Mouse (Mus musculus) left cerebral cortex, adult 11 months (tissue): Measurements from ENCODE around the gene Sptbn4.
A peak's percentile ranks its signal among the peaks of the same experiment; 100 is the strongest.
"Not testable (repeated sequence)": the region's sequence is repeated elsewhere in the genome, so short reads cannot be mapped to it uniquely, and the experiment has no call there.

Experiments used
- DNase-seq: peaks from one replicate; pipeline ENCODE4 v3.0.0; 2022; ENCODE audit warnings: low spot score

Sptbn4 gene

DNA sequence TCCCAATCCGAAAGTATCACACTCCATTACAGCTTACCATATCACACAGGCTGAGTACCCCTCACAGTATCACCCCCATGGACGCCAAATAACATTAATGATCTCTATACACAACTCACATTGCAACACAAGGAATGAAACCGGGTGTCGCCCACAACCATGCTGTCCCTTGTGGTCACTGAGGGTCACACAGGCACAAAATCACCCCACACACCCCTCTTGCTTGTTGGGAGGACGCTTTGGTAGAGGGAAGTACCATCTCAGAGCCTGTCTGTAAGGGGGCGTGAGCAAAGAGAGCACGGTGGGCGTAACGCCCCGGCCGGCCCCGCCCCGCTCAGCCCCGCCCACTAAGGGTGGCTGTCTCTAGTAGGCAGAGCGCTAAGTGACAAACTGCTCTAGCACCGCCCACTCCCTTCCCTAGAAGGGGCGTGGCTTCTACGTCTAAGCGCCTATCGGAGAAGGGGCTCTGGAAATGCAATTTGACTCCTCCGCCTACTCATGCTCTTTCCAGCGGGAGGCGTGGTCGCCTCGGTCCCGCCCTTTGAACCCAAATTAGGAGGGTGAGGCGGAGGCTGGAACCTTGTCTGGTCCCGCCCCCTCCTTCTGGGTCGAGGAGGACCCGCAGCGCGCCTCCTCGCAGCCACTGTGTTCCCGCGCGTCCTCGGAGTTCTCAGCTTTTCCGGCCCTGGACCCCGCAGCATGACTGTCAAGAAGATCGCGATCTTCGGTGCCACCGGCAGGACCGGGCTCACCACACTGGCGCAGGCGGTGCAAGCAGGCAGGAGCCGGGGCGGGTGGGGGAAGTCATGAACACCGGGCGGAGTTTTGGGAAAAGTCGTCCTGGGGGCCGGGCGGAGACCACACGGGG, at the start of gene Sptbn4, which contains the start of gene Blvrb:
TSS of gene Sptbn4 (minus strand) at position 268 of the 868 bp plus-strand sequence.
TSS of gene Blvrb (plus strand) at position 560 of the 868 bp plus-strand sequence.
- DNase-seq = peak; percentile 99

DNA sequence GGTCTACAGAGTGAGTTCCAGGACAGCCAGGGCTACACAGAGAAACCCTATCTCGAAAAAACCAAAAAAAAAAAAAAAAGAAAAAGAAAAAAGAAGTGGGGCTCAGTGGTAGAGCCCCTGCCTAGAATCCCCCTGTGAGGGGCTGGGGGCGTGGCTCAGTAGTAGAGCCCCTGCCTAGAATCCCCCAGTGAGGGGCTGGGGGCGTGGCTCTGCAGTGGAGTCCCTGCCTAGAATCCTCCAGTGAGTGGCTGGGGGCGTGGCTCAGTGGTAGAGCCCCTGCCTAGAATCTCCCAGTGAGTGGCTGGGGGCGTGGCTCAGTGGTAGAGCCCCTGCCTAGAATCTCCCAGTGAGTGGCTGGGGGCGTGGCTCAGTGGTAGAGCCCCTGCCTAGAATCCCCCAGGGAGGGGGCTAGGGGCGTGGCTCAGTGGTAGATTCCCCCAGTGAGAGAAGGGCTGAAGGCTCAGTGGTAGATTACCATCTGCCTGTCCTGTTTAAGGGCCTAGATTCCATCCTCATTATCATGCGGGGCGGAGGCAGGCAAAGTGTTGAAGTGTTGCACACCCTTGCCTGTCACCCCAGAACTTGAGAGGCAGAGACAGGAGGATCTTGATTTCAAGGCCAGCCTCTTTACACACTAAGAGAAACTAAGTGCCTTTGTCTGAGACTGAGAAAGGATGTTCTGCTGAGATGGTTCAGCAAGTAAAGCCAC, 47.3 kb upstream of the Sptbn4 start:
- DNase-seq = not testable (repeated sequence)

DNA sequence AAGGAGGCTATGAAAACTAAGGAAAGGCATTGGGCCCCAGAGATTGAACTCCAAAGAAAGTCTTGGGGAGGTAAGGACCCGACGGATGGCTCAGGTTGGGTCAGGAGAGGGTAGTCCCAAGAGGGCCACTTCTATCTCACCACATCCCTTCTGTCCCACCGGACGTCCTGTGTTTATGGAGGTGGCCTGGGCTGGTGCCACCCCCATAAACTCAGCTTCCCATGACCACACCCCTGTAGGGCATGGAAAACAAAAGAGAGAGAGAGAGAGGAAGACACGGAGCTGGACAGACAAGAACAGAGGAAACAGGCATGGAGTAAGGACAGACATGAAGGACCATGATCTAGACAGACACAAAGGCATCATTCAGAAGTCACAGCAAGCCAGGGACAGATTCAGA, 46.0 kb upstream of the Sptbn4 start:
- DNase-seq = no peak

DNA sequence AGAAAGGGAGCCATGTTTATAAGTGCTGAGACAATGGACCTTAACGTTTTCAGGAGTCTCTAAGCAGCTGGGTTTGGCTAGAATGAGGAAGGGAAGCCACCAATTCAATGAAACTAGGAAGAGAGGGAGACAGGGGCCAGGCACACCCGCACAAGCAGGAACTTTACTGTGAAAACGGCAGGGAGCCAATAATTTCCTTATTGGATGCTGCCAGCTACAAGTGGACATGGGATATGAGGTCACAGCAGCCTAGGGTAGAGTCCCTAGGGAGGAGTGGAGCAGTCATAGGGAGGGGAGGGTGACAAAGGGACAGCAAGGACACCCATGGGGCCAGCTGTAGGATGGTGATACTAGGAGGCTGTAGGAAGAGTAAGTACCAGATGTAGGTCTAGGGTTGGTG, 45.5 kb upstream of the Sptbn4 start:
- no peak for DNase-seq

DNA sequence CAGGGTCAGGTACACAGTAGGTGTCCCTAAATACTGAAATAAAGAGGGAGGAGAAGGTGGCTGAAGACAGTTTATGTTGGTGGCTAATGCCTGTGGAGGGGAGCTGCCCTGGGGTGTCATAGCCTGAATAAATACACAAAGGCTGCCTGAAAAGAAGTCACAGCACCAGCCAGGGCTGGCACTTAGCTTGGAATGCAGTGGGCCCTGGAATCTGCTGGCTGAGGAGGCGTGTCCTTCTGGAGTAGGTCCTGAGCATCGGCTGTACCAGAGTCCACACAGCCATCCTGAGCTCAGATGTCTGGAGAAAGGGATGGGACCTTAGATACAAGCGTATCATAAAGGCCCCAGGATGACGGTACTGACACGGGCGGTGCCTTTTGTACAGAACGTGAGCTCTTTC, 44.4 kb upstream of the Sptbn4 start:
- DNase-seq = no peak

DNA sequence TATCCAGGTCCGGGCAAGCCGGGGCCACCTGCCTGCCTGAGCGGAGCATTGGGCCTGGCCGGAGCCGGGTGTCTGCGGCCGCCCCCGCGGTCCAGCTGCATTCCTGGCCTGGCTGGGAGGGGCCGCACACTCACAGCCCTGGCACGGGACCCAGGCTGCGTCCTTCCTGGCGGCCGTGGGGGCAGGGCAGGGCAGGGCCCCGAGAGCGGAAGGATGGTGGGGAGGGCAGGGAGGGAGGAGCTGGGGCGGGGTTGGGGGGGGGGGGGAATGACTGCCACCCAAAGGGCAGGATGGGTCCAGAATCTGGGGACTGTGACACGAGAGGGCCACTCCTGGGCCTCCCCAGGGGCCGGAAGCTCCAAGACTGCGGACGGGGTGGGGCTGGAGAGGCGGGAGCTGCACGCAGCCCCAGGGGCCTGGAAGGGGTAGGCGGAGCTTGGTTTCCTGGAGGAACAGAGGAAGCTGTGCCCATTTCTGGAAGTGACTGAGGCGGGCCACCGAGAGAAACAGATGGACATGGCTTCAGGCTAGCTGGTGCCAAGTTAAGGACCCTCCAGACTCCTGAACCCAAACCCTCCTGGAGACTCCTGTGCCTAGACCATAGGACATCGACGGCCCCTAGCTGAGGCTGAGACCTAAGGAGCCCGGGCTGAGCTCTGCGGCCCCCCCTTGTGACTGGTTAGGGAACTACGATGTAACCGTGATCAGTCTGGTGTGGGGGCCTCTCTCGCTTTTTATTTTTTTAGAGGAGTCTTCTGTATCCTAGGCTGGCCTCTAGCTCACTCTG, 43.2 kb upstream of the Sptbn4 start:
- peak; percentile 78 for DNase-seq

DNA sequence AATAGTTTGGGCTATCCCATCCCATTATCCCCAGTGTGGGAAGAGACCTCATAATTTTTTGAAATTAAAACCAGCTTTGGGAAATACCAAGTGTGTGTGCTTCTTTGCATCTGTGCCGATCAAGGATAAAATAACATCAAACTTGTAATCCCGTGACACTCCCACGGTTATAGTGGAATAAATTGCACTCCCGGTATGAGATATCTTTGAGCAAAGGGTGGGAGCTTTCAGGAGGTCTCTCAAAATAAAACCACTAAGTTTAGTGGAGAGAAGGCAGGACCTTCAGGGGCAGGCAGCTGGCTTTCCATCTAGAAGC, 42.7 kb upstream of the Sptbn4 start:
- DNase-seq = no peak

DNA sequence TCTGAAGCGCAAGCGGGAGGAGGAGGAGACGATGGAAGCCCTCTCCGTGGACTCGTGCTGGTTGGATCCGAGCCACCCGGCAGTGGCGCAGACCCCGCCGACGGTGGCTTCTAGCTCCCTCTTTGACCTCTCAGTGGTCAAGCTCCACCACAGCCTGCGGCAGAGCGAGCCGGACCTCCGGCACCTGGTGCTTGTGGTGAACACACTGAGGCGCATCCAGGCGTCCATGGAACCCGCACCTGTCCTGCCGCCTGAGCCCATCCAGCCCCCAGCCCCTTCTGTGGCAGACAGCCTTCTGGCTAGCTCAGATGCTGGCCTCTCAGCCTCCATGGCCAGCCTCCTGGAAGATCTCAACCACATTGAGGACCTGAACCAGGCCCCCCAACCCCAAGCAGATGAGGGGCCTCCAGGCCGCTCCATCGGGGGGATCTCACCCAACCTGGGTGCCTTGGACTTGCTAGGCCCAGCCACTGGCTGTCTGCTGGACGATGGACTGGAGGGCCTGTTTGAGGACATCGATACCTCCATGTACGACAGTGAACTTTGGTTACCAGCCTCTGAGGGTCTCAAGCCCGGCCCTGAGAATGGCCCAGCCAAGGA, 41.9 kb upstream of the Sptbn4 start:
- no peak for DNase-seq

DNA sequence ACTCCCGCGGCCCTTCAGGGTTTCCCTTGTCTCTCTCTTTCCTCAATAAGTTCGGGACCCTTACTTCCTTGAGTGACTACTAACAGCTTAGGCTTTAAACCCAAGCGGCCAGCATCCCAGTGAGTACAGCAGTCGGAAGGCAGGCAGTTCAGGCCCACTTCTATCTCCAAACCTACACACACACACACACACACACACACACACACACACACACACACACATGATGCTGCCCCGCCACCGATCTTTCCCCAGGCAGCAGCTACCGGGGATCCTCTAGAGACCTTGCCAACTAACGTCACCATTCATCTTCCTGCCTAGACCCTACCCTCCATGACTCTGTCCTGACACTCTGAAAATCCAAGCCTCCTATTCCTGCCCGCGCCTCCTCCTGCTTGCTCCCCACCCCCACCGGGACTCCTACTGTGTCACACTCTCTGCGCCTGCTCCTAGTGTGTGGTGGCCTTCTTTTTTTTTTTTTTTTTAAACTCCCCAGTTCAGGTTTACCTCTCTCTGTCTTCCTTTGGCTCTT, 40.3 kb upstream of the Sptbn4 start:
- no peak for DNase-seq

DNA sequence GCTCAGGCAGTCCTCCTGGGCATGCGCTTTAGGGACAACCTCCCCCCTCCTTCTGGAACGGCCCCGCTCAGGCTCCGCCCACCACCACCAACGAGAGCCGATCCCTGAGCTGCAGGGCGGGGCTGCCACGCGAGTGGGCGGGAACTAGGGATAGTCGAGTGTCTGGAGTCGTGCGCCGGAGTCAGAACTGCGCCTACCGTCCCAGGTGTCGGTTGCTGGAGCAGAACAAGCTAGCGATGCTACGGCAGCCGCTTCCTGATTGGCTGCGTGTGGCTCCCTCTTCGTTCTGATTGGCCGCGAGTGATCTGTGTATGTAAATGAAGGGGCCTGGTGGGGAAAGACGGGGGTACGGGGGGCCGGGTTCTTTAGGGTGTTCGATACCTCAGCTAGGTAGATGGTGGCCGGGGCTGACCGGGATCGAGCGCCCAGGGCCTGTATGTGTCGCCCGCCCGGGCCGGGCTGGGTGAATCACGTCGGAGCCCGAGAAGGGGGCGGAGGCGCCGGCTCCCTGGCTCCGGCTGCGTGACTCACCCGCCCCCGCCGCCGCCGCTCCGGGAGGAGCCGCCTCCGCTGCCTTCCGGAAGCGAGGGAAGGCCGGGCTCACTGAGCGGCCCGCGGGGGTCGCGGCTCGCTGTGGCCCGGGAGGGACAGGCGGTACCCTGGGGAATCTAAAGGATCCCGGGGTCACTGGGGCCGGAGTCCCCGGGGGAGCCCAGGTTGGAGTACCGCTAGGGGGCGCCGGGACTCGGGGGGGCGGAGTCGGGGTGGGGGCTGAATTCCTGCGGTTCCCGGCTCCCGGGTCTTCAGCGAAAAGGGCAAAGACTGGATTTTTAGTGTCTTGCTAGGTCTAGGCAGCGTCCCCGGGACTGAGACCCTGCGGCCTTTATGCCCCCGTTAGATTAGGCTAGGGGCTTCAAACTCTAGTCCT, 39.5 kb upstream of the Sptbn4 start, which contains the start of gene Sertad1:
TSS of gene Sertad1 (plus strand) at position 141 of the 928 bp plus-strand sequence.
- DNase-seq = peak; percentile 99

DNA sequence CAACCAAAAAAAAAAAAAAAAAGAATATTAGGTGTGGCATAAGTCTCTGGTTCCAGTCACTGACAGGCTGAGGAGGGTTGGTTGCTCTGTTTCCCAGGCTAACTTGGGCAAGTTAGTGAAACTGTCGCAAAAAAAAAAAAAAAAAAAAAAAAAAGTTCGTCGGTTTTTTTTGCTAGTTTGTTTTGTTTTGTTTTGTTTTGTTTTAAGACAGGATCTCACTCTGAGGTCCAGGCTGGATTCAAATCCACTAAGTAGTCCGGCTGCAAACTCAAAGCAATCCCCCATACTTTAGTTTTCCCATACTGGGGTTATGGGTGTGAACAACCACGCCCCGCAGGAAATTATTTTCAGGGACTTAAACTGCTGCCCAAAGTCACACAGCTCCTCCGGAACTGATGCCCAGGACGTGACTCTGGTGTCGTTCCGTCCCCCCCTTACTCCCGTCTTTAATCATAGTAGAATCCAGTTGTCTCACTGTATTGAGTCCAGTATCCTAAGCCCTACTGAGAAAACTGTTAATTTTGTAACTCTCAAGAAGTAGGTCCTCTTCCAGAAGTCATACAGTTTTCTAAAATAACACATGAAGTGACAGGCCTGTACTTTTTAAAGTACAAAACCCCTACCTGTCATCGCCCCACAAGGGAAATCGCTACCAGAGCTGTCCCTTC, 38.8 kb upstream of the Sptbn4 start:
- DNase-seq = no peak

DNA sequence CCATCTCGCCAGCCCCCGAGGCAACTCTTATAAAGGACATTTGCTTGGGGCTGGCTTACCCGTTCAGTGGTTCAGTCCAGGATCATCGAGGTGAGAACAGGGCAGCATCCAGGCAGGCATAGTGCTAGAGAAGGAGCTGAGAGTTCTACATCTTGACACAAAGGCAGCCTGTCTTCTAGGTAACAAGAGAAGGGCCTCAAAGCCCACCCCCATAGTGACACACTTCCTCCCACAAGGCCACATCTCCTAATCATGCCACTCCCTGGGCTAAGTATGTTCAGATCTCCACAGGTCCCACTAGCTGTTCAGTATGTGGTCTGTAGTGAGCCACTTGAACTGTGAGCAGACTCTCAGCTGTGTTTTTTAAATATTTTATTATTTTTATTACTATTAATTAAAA, 36.4 kb upstream of the Sptbn4 start:
- no peak for DNase-seq

DNA sequence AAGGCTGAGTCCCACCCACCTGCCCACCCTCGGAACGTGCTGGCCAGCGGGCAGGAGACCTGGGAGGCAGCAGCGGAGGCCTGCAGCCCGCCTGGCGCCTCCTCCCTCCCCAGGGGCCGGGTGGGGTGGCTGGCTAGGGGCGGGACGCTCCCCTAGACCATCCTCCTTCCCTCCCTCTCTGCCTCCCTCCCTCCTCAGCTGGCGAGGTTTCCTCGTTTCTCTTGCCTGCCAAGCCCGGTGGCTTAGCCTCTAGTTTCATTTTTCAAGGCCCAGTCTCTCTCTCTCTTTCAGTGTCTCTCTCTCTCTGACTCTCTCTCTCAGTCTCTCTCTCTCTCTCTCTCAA, 34.1 kb upstream of the Sptbn4 start:
- DNase-seq = no peak

DNA sequence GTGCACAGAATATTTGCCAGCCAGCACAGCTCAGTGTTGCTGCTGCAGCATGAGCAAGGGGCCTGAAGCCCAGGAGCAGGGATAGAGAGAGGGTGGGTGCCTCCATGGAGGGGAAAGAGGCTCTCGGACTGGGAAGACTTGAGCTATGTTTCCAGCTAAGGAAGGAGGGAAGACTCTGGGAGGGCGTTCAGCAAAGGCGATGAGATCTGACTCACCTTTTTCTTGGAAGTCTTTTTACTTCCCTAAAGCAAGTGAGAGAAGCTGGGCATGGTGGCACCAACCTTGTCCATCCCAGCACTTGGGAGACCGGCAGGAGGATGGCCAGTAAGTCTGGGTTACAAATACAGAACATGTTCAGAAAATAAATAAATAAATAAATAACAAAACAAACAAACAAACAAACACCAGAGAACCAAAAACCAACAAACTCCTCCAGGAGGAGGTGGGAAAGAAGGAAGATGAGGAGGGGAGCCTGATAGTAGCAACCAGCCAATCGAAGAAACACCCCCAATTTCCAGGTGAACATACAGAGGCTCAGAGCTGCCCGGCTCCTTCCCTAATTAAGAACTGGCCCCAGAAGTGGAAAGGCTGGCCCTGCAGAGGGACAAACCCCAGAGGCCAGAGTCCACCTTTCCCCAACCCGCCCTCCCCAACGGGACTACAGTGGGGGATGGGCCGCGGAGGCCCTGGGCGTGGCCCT, 33.6 kb upstream of the Sptbn4 start:
- DNase-seq = no peak

DNA sequence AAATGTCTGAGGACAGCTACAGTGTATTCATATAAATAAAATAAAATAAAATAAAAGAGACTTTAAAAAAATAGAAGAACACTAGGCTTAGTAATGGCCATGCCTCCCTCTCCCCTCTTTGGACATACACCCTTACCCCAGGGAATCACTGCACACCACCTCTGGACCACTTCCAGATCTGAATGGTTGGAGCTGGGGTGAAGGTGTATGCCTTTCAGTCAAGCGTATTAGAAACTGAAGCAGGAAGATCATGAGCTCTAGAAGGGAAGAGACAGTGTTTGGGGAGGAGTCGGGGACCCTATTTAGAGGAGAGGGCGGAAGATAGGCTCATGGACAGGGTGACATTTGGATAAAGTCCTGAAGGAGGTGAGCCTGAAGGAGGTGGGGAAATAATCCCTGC, 33.0 kb upstream of the Sptbn4 start:
- no peak for DNase-seq

DNA sequence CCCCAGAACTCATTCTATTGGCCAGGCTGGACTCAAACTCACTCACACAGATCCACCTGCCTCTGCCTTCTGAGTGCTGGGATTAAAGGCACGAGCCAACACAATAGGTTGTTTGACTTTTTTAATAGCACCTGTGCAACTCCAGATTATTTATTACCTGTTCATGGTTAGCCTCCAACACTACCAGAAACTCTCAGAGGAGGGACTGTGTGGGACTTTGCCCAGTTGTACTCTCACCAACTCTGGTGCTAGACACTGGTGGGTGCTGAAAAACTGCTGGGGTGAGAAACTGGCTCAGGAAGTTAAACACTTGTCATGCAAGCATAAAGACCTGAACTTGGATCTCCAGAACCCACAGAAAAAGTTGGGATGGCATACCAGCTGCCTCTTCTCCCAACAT, 32.3 kb upstream of the Sptbn4 start:
- no peak for DNase-seq

DNA sequence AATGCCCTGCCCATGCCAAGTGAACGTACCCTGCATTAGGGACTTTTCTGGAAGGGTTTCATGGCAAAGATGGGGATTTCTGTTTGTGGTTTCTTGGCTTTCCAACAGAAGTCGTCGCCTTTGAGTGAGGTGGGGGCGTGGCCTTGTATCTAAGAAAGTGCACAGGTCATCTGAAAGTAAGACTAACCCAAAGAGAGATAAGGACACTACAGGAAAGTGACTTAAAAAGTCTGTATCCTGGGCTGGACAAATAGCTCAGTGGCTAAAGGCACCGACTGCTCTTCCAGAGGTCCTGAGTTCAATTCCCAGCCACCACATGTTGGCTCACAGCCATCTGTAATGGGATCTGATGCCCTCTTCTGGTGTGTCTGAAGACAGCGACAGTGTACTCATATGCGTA, 31.1 kb upstream of the Sptbn4 start:
- no peak for DNase-seq

DNA sequence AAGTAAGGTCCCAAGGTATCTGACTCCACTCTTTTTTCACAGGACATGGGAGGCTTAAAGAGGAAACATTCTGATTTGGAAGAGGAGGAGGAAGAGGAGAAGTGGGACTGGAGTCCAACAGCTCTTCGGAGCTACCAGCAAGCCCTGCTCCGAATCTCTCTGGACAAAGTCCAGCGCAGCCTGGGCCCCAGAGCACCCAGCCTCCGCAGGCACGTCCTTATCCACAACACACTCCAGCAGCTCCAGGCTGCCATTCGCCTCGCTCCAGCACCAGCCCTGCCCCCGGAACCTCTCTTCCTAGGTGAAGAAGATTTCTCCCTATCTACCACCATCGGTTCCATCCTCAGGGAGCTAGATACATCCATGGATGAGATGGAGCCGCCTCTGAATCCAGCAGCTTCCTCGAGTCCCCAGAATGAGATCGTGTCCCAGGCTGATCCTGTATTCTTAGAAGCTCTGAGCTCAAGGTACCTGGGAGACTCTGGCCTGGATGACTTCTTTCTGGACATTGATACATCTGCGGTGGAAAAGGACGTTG, 28.7 kb upstream of the Sptbn4 start:
- no peak for DNase-seq

DNA sequence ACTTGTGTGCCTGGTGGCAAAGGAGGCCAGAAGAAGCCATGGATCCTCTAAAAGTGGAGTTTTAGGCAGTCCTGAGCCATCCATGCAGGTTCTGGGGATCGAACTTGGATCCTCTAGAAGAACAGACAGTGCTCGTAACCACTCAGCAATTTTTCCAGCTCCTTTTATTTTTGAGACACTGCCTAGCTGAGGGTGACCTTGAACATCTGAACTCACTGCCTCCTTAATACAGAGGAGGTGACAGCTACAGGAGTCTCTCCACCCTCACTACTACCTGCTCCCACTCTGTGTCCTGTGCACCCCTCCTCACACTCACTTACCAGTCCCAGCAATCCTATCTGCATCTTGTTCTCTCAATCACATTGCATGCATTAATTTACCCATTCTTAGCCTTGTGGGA, 28.1 kb upstream of the Sptbn4 start:
- no peak for DNase-seq
